Mouse (Mus musculus) liver, embryonic 12.5 days (tissue): ENCODE results near the gene Nme4. TPM values are rescaled to one million over a fixed set of nuclear protein-coding genes. Genes with fewer than 3 reads are reported as not detected.

Experiments
- ATAC-seq: fragments of 200-750 bp; cut with Nextera tagmentation; 2 replicates; pipeline ENCODE4 v1.8.0; 2017; ENCODE audit warnings: moderate number of reproducible peaks, mild to moderate bottlenecking, moderate library complexity
- H3K27ac ChIP-seq: fragments of 300-500 bp; sonication (generic); 2 replicates; pipeline ENCODE4 v1.5.1; 2016; ENCODE audit warnings: mild to moderate bottlenecking
- H3K27me3 ChIP-seq: fragments of 300-500 bp; sonication (generic); replicated peaks from 2 replicates; pipeline ENCODE4 v1.6.1; 2016; ENCODE audit warnings: mild to moderate bottlenecking, moderate library complexity
- H3K36me3 ChIP-seq: fragments of 300-500 bp; sonication (generic); 2 replicates; pipeline ENCODE4 v1.6.1; 2016; ENCODE audit warnings: mild to moderate bottlenecking, moderate library complexity
- H3K4me1 ChIP-seq: fragments of 300-500 bp; sonication (generic); 2 replicates; pipeline ENCODE4 v1.6.1; 2016
- H3K4me2 ChIP-seq: fragments of 300-500 bp; sonication (generic); 2 replicates; pipeline ENCODE4 v1.6.1; 2016; ENCODE audit warnings: mild to moderate bottlenecking, moderate library complexity
- H3K4me3 ChIP-seq: fragments of 300-500 bp; sonication (generic); 2 replicates; pipeline ENCODE4 v1.5.1; 2016; ENCODE audit warnings: mild to moderate bottlenecking, moderate library complexity
- H3K9ac ChIP-seq: fragments of 300-500 bp; sonication (generic); 2 replicates; pipeline ENCODE4 v1.6.1; 2016; ENCODE audit warnings: mild to moderate bottlenecking, moderate library complexity
- H3K9me3 ChIP-seq: fragments of 300-500 bp; sonication (generic); replicated peaks from 2 replicates; pipeline ENCODE4 v1.6.1; 2016; ENCODE audit warnings: mild to moderate bottlenecking, moderate library complexity
- WGBS: fragments of 180-500 bp; shearing (Covaris S2); methylation state at CpG from one replicate; pipeline ENCODE4 v1.1.7; 2016; ENCODE audit not compliant: insufficient replicate concordance; 5-methylcytosine and 5-hydroxymethylcytosine counted together
- polyA plus RNA-seq: library from polyadenylated mRNA; unstranded; fragments of >200 nt; fragmentation: Nextera tagmentation; extraction: Ambion mirVana; gene quantifications from 2 replicates; pipeline ENCODE4 v1.2.1, GENCODE M21; 2016

Nme4 gene
- 65.9 and 68.3 TPM in 2 replicates for polyA plus RNA-seq

GRCm38 (mm10) chr17:26095121-26095740, at the start of gene Nme4:
TSS of gene Nme4 (minus strand) at chr17:26095602.
- H3K4me3 ChIP-seq = peak within 1 kb of the TSS; percentile 67
- H3K27ac ChIP-seq = peak within 1 kb of the TSS; percentile 75
- H3K9me3 ChIP-seq = no peaks in the 10 kb centered on the region
- H3K4me1 ChIP-seq = peaks cover 31% of the 10 kb centered on the region
- peaks cover 23% of the 10 kb centered on the region for H3K36me3 ChIP-seq
- ATAC-seq = peak; percentile 87
- 2% methylated on average over 47 of the region's 47 CpGs for WGBS
- H3K4me2 ChIP-seq = peak within 1 kb of the TSS; percentile 90
- H3K27me3 ChIP-seq = no peaks in the 10 kb centered on the region
- H3K9ac ChIP-seq = peak within 1 kb of the TSS; percentile 75

GRCm38 (mm10) chr17:26143386-26143785, 48.0 kb upstream of the Nme4 start:
- Histone ChIP-seq H3K9me3 (no peaks in the 10 kb centered on the region), H3K36me3 (peaks cover 62% of the 10 kb centered on the region), H3K27me3 (no peaks in the 10 kb centered on the region), H3K4me3 (no peak overlapping the region), H3K9ac (no peak overlapping the region), H3K4me1 (peaks cover 28% of the 10 kb centered on the region), H3K27ac (no peak overlapping the region), H3K4me2 (no peak overlapping the region)
- 92% methylated on average over 5 of the region's 5 CpGs for WGBS
- ATAC-seq = no peak

GRCm38 (mm10) chr17:26142796-26143195, 47.4 kb upstream of the Nme4 start:
- H3K36me3 ChIP-seq = peaks cover 56% of the 10 kb centered on the region
- H3K27ac ChIP-seq = no peak overlapping the region
- H3K4me3 ChIP-seq = no peak overlapping the region
- WGBS = 73% methylated on average over 4 of the region's 4 CpGs
- H3K4me2 ChIP-seq = no peak overlapping the region
- no peak overlapping the region for H3K9ac ChIP-seq
- H3K27me3 ChIP-seq = no peaks in the 10 kb centered on the region
- H3K4me1 ChIP-seq = peaks cover 32% of the 10 kb centered on the region
- no peak for ATAC-seq
- no peaks in the 10 kb centered on the region for H3K9me3 ChIP-seq

- Histone ChIP-seq H3K4me1 (peaks cover 41% of the 10 kb centered on the region), H3K9me3 (no peaks in the 10 kb centered on the region), H3K27ac (peak overlapping the region; percentile 92), H3K4me3 (peak overlapping the region; percentile 92), H3K36me3 (peaks cover 21% of the 10 kb centered on the region), H3K9ac (peak overlapping the region; percentile 92), H3K27me3 (no peaks in the 10 kb centered on the region), H3K4me2 (peak overlapping the region; percentile 97)
- WGBS = under 1% methylated on average over 56 of the region's 58 CpGs
- peak; percentile 73 for ATAC-seq
Measured at GRCm38 (mm10) chr17:26138901-26139381, 43.5 kb upstream of the Nme4 start.

GRCm38 (mm10) chr17:26138239-26138836, 42.9 kb upstream of the Nme4 start, which contains the start of gene Axin1:
TSS of gene Axin1 (plus strand) at chr17:26138688.
- Histone ChIP-seq H3K4me3 (peak within 1 kb of the TSS; percentile 92), H3K36me3 (peaks cover 15% of the 10 kb centered on the region), H3K4me2 (peak within 1 kb of the TSS; percentile 97), H3K27ac (peak within 1 kb of the TSS; percentile 92), H3K4me1 (peaks cover 41% of the 10 kb centered on the region), H3K9ac (peak within 1 kb of the TSS; percentile 92), H3K9me3 (no peaks in the 10 kb centered on the region), H3K27me3 (no peaks in the 10 kb centered on the region)
- under 1% methylated on average over 42 of the region's 42 CpGs for WGBS
- ATAC-seq = peak; percentile 96

GRCm38 (mm10) chr17:26137751-26138130, 42.3 kb upstream of the Nme4 start:
- no peak for ATAC-seq
- Histone ChIP-seq H3K27ac (peak overlapping the region; percentile 92), H3K36me3 (peaks cover 9% of the 10 kb centered on the region), H3K9ac (peak overlapping the region; percentile 92), H3K27me3 (no peaks in the 10 kb centered on the region), H3K4me3 (peak overlapping the region; percentile 92), H3K9me3 (no peaks in the 10 kb centered on the region), H3K4me1 (peaks cover 40% of the 10 kb centered on the region), H3K4me2 (peak overlapping the region; percentile 97)
- WGBS = 60% methylated on average over 2 of the region's 2 CpGs

- H3K9ac ChIP-seq = peak overlapping the region; percentile 92; the same call in 1 of the 2 replicates
- 71% methylated on average over 11 of the region's 11 CpGs for WGBS
- no peak for ATAC-seq
- peak overlapping the region; percentile 92; the same call in 1 of the 2 replicates for H3K27ac ChIP-seq
- H3K36me3 ChIP-seq = peaks cover 6% of the 10 kb centered on the region; the same call in 1 of the 2 replicates
- H3K4me1 ChIP-seq = peaks cover 38% of the 10 kb centered on the region
- H3K4me3 ChIP-seq = no peak overlapping the region
- H3K27me3 ChIP-seq = no peaks in the 10 kb centered on the region
- no peaks in the 10 kb centered on the region for H3K9me3 ChIP-seq
- peak overlapping the region; percentile 97 for H3K4me2 ChIP-seq
Measured at GRCm38 (mm10) chr17:26137106-26137750, 41.8 kb upstream of the Nme4 start.

GRCm38 (mm10) chr17:26131856-26132853, 36.8 kb upstream of the Nme4 start:
- no peak for ATAC-seq

GRCm38 (mm10) chr17:26131062-26131732, 35.8 kb upstream of the Nme4 start:
- Histone ChIP-seq H3K36me3 (peaks cover 63% of the 10 kb centered on the region), H3K27ac (no peak overlapping the region), H3K27me3 (no peaks in the 10 kb centered on the region), H3K4me3 (no peak overlapping the region), H3K9ac (no peak overlapping the region), H3K4me2 (no peak overlapping the region), H3K9me3 (no peaks in the 10 kb centered on the region), H3K4me1 (no peaks in the 10 kb centered on the region)
- WGBS = 85% methylated on average over 18 of the region's 18 CpGs
- no peak for ATAC-seq

More at GRCm38 (mm10) chr17:26131856-26132853, 36.8 kb upstream of the Nme4 start:
- H3K27ac ChIP-seq = no peak overlapping the region
- H3K9me3 ChIP-seq = no peaks in the 10 kb centered on the region
- H3K4me2 ChIP-seq = no peak overlapping the region
- peaks cover 3% of the 10 kb centered on the region for H3K4me1 ChIP-seq
- WGBS = 87% methylated on average over 18 of the region's 18 CpGs
- no peak overlapping the region for H3K4me3 ChIP-seq
- H3K9ac ChIP-seq = no peak overlapping the region
- H3K27me3 ChIP-seq = no peaks in the 10 kb centered on the region
- peaks cover 53% of the 10 kb centered on the region for H3K36me3 ChIP-seq

- H3K9ac ChIP-seq = no peak overlapping the region
- no peaks in the 10 kb centered on the region for H3K9me3 ChIP-seq
- no peak overlapping the region for H3K27ac ChIP-seq
- ATAC-seq = no peak
- H3K4me1 ChIP-seq = peaks cover 24% of the 10 kb centered on the region
- peaks cover 53% of the 10 kb centered on the region for H3K36me3 ChIP-seq
- no peak overlapping the region for H3K4me3 ChIP-seq
- H3K27me3 ChIP-seq = no peaks in the 10 kb centered on the region
- WGBS = 94% methylated on average over 10 of the region's 10 CpGs
- H3K4me2 ChIP-seq = peak overlapping the region; percentile 84
Measured at GRCm38 (mm10) chr17:26125226-26125625, 29.8 kb upstream of the Nme4 start.

GRCm38 (mm10) chr17:26124560-26124959, 29.2 kb upstream of the Nme4 start:
- ATAC-seq = no peak
- Histone ChIP-seq H3K27ac (0 out of 2 replicates have a peak overlapping the region, but pooled peaks have one; percentile 76), H3K4me1 (peaks cover 30% of the 10 kb centered on the region), H3K4me3 (peak overlapping the region; percentile 94), H3K27me3 (peaks cover 2% of the 10 kb centered on the region), H3K36me3 (peaks cover 47% of the 10 kb centered on the region), H3K9me3 (no peaks in the 10 kb centered on the region), H3K9ac (peak overlapping the region; percentile 83), H3K4me2 (peak overlapping the region; percentile 84)
- 74% methylated on average over 7 of the region's 7 CpGs for WGBS
